Mouse (Mus musculus) E14TG2a.4 (cell line): ENCODE data around the gene Chst2.

Experiments used
- CTCF ChIP-seq: conservative IDR thresholded peaks from 2 replicates; pipeline ENCODE4 v1.5.1; 2014; ENCODE audit warnings: low read length
- NANOG ChIP-seq: IDR thresholded peaks from 2 replicates; pipeline ENCODE4 v1.6.1; 2014; ENCODE audit warnings: borderline replicate concordance, low read length, mixed read lengths
- POU5F1 ChIP-seq: IDR thresholded peaks from 2 replicates; pipeline ENCODE4 v1.6.1; 2014; ENCODE audit warnings: low read length, borderline replicate concordance

GRCm38 (mm10) chr9:95401686-95402085, 4.8 kb downstream of the Chst2 start:
- no peak for TF ChIP-seq CTCF
- TF ChIP-seq NANOG = no peak
- no peak for TF ChIP-seq POU5F1
